Mouse (Mus musculus) olfactory bulb, adult 2 months (tissue): ENCODE data around the gene Crb2.

Experiments
- CTCF ChIP-seq: fragments of 200-500 bp; IDR thresholded peaks from 2 replicates; pipeline ENCODE4 v1.5.1; 2012; ENCODE audit warnings: low read depth, mild to moderate bottlenecking, low read length, moderate library complexity; ENCODE audit not compliant: insufficient read depth
- POLR2A ChIP-seq: fragments of 200-500 bp; IDR thresholded peaks from 2 replicates; pipeline ENCODE4 v1.6.1; 2012; ENCODE audit warnings: mild to moderate bottlenecking, low read depth, low read length, moderate library complexity; ENCODE audit not compliant: insufficient read depth

DNA sequence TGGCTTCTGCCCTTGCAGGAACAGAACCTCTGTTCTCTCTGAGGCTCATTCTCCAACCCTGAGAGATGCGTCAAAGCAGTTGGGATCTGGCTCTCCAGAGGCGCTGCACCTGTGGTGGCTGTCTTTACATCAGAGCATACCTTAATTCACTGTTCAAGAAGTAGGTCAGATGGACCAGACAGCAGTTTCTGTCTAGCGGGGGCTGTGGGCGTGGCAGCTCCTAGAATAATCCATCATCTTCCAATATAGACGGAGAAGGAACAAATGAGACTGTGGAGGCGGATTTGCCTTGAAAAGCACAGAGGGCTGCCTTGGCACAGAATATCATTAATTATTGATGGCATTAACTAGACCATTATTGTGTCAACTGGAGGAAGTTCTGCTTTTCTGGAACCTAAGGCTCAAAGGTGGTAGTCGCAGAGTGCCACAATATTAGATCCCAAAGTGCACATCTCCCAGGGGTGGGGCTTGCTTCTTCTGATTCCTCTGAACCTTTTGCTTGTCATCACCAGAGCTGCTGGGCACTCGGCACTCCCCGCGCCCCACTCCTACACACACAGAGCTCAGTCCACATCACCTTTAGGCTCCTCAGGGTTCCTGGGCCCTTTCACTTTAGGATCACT is 31.2 kb upstream of the Crb2 start:
- TF ChIP-seq POLR2A (no peak), CTCF (no peak)
